Mouse (Mus musculus) cerebellum, adult (tissue): ENCODE measurements around the gene Gucy2g.

Source experiments
- ATAC-seq: cut with Nextera tagmentation; 2 replicates; pipeline ENCODE4 v1.9.2; 2017; ENCODE audit warnings: mild to moderate bottlenecking, moderate library complexity, mixed read lengths; ENCODE audit not compliant: insufficient number of reproducible peaks, low FRiP score, low TSS enrichment

The Gucy2g gene

GRCm38 (mm10) chr19:55250451-55250850 is 9.4 kb upstream of the Gucy2g start:
- ATAC-seq, result no peak

GRCm38 (mm10) chr19:55247991-55248520 is 7.0 kb upstream of the Gucy2g start:
- no peak for ATAC-seq

- no peak for ATAC-seq
Measured at GRCm38 (mm10) chr19:55247563-55247962, 6.5 kb upstream of the Gucy2g start.

DNA sequence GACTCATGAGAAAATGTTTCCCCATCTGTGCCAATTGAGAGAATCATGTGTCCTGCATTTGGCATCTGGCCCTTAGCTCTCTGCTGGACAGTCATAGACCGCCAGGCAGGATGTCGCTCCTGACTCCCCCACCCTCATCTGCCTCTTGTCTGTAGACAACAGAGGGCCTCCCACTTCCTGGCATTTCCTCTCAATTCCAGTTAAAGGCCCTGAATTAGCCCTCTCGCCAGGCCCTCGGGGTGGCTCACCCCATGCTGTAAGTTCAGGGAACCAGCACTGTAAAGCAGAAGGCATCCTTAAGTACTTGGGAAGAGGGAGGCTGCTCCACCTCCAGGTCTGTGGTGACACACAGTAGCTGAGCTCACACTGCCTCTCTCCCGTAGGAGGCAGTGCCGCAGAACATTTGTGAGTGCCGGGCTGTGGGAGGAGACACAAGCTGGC is 3.8 kb upstream of the Gucy2g start:
- ATAC-seq, result 0 out of 2 replicates have a peak, but pooled peaks have one; percentile 49

DNA sequence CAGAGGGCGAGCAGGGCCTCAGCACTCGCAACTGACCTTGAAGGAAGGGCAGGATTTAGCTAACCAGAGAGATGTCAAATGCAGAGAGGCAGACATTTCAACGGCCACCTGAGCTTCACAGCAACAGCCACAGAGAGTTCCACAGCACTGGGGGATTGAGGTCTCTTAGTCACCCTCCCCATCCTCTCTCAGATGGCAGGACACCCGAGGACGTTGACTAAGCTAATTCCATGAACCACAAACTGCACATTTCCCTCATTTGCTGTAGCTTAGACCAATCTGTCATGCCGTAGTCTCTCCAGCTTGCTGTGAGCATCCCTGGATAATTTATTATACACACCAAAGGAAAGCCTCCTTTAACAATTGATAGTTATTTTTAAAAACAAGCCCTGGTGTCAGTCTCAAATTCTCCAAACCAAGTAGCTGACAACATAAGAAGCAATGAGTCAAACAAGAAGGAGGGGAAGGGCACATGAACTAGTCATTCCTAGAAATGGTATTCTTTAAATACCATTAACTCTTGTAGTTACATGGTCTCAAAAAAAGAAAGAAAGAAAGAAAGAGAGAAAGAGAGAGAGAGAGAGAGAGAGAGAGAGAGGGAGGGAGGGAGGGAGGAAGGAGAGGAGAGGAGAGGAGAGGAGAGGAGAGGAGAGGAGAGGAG is 1.1 kb downstream of the Gucy2g start:
- no peak for ATAC-seq

GRCm38 (mm10) chr19:55236564-55236963 is 4.5 kb downstream of the Gucy2g start:
- no peak for ATAC-seq

GRCm38 (mm10) chr19:55236026-55236425 is 5.0 kb downstream of the Gucy2g start:
- ATAC-seq, result no peak

GRCm38 (mm10) chr19:55232136-55232535 is 8.9 kb downstream of the Gucy2g start:
- ATAC-seq, result no peak

DNA sequence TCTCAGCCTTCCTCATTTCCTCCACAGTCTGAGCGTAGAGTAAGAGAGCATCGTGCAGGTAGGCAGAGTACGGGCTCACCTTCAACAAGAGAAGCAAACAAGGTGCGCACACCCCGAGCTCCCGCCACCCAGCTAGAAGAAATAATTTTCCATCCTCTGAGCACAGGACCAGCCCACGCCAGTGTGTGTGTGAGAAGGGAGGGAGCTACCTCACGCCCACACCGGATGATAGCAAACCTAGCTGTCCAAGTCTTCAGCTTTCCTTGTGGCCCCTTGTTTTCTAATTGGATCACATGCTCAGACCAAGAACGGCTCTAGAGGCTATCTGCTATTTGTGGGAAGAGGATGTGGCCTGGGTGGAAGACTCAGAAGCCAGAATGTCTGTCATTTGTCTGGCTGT is 10.0 kb downstream of the Gucy2g start:
- no peak for ATAC-seq

DNA sequence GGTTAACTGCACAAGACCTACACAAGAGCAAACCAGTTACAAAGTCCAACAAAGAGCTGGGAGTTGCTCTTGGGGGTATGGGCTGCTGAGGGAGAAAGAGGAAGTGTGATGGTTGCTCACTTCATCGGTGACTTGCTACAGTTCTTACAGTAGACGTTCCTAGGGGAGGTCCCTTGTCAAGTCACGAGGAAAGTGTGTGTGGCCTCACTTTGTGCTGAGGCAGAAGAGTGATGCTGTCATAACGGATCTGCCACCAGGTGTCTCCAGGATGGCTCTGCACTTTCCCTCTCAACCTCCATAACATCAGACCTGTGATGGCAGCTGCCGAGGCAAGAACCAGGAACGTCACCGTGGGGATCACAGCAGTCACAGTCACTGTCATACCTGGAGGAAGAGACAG is 13.9 kb downstream of the Gucy2g start:
- no peak for ATAC-seq

DNA sequence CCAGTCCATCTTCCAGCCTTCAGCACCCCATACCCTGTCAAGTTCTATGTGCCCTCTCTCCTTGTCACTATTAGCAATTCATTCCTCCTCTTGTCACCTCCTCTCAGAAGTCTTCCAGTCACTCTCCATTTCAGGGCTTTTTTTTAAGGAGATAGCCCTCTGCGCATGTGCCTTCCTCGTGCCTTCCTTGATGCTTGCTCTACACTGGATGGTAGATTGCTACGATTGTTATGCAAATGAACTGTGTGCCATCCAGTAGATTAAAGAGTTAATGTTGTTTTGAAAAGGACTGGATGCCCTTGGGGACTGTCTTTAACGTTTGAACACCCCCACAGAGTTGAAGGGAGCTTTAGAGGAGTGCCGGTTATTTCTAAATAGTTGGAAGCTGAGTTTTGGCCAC is 14.4 kb downstream of the Gucy2g start:
- ATAC-seq, result no peak

DNA sequence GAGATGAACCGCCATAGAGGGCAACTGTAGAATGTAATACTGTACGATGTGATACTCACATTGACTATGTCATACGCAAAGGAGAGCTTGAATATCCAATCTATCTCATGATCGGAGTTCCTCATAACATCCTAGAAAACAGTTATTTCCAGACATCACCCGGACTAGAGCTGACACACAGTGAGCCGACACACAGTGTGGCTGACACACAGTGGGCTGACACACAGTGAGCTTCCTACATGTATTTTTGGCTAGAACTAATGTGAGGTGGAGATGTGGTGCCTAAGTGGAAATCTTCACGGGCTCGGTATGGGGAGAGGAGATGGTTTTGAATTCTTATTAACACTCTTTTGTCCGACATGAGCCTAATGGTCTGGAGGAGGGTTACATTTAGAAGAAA is 18.8 kb downstream of the Gucy2g start:
- ATAC-seq, result no peak

GRCm38 (mm10) chr19:55221208-55221607 is 19.8 kb downstream of the Gucy2g start:
- ATAC-seq, result no peak

DNA sequence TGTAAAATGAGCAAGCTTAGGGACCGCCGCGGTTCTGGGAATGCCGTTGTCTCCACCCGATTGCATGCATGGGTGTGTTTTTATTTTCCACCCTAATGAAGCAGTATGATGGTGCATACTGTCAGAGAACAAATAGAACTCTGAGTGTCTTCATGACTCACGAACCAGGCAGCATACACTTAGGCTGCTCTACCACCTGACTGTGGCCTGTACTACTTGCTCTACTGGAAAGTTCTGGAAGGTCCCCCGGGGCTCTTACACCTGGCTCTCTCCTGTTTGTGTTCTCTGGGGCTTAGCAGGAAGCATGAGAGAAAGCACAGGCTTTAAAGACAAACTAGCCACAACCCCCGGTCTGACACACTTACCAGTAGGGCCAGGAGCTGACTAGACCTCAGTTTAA is 21.7 kb downstream of the Gucy2g start:
- no peak for ATAC-seq

DNA sequence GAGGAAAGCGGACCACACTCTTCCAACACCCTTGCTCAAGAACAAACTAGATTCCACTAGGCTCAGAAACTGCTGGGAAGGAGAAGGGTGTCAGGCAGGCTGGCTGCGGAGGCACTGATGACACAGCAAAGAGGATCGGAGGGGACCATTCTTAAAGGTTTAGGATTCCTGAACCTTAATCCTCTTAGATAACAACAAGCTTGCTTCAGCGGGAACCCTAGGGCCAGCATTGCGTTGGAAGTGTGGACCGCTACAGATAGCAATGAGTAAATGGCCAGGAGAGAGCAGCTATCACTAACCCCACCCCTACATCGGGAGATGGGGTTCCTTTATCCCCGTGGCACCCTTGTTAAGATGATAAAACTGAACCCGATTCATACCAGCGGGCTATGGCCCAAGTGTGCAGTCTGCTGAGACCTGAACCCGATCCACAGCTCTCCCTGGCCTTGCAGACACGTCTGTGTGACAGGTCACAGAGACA is 22.3 kb downstream of the Gucy2g start:
- ATAC-seq, result 0 out of 2 replicates have a peak, but pooled peaks have one; percentile 26

GRCm38 (mm10) chr19:55218192-55218739 is 22.8 kb downstream of the Gucy2g start:
- ATAC-seq, result peak; percentile 65

DNA sequence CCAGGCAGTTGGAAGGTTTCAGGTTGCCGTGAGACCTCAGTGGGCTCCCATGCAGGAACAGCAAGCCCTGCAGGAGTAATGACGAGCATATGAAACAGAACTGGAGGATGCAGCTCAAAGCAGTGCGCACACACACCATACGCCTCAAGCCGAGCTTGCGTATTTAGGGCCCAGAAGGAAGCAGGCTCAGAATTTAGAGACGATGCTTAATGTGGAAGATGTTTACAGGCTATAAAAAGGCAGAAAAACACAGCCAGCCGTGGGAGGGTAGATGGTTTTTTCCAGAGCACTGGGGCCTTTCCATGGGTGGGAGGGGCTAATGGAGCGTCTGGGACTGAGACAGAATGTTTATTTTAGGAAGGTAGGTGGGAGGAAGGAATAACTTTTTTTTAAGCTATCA is 23.7 kb downstream of the Gucy2g start:
- no peak for ATAC-seq

GRCm38 (mm10) chr19:55216876-55217275 is 24.2 kb downstream of the Gucy2g start:
- no peak for ATAC-seq

DNA sequence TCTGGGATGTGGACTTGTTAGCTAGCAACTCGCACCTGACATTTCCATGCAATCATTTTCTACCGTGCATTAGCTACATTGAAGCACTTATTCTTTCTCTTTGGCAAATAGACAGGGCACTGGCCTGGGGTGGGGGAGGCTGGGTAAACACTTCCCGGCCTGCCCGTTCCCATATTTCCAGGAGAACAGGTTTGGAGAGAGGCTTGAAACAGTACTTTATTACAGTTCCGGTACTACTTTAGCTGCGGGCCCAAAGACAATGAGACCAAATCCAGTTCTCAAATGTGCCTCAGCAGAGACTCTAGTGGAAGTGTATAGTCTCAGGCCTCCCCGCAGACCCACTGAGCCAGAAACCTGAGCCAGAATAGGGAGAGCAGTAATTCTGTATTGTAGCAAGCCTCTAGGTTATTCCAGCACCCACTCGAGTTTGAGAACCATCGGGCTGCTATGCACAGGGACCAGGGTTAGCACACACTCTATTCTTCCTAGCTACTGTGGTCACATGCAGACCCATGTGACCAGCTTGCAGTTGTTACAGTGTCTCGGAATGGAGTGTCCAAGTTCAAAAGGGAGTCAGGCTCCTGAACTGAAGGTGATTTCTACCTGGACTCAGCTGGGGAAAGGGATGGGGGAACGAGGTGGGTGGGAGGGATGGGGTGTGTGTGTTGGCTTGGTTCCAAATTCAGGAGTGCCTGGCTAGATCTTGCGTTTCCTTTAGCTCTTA is 27.3 kb downstream of the Gucy2g start:
- no peak for ATAC-seq

DNA sequence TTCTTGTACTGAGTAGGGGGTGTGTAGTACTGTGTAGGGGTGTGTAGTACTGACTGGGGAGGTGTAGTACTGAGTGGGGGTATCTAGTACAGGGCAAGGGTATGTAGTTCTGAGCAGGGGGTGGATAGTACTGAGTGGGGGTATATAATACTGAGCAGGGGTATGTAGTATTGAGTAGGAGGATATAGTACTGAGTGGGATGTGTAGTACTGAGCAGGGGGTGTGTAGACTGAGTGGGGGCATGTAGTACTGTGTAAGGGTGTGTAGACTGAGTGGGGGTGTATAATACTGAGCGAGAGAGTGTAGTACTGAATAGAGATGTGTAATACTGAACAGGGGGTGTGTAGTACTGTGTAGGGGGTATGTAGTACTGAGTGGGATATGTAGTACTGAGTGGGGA is 29.3 kb downstream of the Gucy2g start:
- ATAC-seq, result no peak

DNA sequence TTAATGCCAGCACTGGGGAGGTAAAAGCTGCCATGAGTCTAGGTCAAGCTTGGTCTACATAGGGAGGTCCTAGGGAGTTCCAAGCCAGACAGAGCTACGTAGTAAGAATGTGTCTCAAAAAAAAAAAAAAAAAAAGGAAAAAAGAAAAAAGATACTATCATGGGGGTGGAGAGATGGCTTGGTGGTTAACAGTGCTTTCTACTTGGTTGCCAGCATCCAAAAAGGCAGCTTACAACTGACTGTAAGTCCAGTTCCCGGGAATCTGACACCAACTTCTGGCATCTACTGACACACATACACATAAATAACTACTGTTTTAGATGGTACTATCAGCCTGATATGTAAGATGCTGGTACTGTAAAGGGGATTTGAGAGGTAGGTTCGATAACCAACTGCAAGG is 32.0 kb downstream of the Gucy2g start:
- ATAC-seq, result no peak
